Mouse (Mus musculus): ENCODE measurements at regions not wholly inside any gene's neighbourhood (a gene's known extent, or its start where the extent isn't known, plus 50 kb on each side); places are given as distances from the start of the nearest gene placed in this dataset.

DNA sequence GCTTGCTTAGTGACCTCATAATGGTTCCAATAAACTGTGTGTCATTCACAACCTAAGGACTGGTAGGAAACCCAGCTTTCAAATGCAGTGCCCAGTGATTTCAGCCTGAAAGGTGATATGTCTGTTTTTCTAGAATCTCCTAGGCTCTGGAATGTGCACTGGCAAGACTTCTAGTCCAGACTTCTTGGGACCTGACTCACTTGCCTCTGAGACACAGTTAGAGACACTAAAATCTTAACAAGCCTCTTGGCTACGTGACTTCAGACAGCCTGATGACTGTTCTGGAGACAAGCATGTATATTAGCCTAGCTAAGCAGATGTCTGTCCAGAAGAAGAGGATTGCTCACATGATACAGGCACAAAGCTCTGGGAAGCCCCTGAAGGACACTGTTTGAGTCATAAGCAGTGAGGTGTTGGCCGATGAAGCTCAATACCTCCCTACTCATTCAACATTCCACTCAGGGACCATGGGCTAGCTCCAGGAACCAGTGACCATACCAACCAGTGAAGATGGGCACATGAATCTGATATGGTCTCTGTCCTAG lies 118.9 kb downstream of the Mtx3 start:
- 82% methylated on average over 2 of the region's 2 CpGs for WGBS
- H3K27ac ChIP-seq (ENCODE audit: control insufficient read depth, insufficient read depth, low read depth, low read length, poor library complexity), result no peak overlapping the region
- no peak overlapping the region for H3K4me3 ChIP-seq (replicated peaks; ENCODE audit: control insufficient read depth, low read depth, low read length)
- no peak for TF ChIP-seq POLR2A (IDR thresholded peaks at IDR 0.05; ENCODE audit: borderline replicate concordance, control insufficient read depth, low read depth, low read length)
- TF ChIP-seq CTCF (IDR thresholded peaks at IDR 0.05; ENCODE audit: control insufficient read depth, insufficient read depth, low read length), result no peak
- H3K4me1 ChIP-seq (ENCODE audit: control insufficient read depth, insufficient read depth, low read length), result no peaks in the 10 kb centered on the region; the same call in 1 of the 2 replicates

DNA sequence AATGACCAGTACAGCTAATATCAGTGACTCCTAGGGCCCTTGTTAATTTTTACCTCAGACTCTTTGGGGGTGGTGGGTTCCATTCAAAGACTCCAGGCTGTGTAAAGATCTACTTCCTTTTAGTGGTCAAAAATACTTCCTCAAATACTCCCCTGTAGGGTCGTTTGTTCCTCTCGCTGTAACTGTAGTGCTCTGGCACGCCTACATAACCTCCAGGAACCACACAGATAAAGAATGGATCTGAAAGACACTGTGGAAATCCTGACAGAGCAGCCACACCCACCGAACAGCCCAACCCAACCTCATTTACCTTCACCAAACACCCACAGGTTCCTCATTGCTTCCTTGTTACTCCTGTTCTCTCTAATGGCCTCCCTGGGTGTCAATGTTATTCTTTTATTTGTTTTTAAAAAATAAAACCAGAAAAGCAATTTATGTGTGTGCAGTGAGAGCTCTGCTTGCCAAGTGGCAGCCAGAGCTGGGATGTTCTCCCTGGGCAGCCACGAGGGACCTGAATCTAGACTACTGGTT lies 119.7 kb downstream of the Mtx3 start:
- H3K27ac ChIP-seq (ENCODE audit: control insufficient read depth, insufficient read depth, low read depth, low read length, poor library complexity), result peak overlapping the region; percentile 25; the same call in 1 of the 2 replicates
- no peak overlapping the region for H3K4me3 ChIP-seq (replicated peaks; ENCODE audit: control insufficient read depth, low read depth, low read length)
- TF ChIP-seq POLR2A (IDR thresholded peaks at IDR 0.05; ENCODE audit: borderline replicate concordance, control insufficient read depth, low read depth, low read length) (no peak), CTCF (IDR thresholded peaks at IDR 0.05; ENCODE audit: control insufficient read depth, insufficient read depth, low read length) (no peak)
- 7% methylated on average over 5 of the region's 5 CpGs for WGBS
- H3K4me1 ChIP-seq (ENCODE audit: control insufficient read depth, insufficient read depth, low read length), result no peaks in the 10 kb centered on the region; the same call in 1 of the 2 replicates

DNA sequence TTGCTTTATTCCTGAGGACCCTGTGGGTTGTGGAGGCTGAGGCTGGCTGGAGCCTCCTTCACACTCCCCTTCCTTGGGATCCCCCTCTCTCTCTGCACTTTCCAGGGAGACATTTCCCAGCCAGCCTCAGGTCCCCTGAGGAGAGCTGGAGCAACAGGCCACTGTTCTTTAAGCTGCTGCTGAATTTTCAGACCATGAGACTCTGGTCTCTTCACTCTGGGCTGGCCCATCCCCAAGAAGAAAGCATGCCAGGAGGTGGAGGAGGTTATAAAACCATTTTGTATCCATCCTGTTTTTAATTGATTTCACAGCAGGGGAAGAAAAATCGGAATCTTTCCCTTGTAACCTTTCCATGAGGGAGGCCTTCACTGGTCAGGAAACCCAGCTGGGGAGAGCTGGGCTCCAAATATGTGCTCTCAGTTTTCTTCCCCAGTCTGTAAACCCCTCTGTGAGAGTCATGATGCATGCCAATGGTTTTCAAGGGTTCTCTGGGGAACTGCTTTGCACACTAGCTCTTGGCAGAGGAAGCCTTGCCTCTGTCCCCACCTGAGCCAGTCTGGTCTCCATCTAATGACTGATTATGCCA lies 122.6 kb downstream of the Mtx3 start:
- Histone ChIP-seq H3K4me3 (replicated peaks; ENCODE audit: control insufficient read depth, low read depth, low read length) (no peak overlapping the region), H3K4me1 (ENCODE audit: control insufficient read depth, insufficient read depth, low read length) (no peaks in the 10 kb centered on the region; the same call in 1 of the 2 replicates), H3K27ac (ENCODE audit: control insufficient read depth, insufficient read depth, low read depth, low read length, poor library complexity) (no peak overlapping the region)
- 63% methylated on average over 1 of the region's 1 CpGs for WGBS
- TF ChIP-seq POLR2A (IDR thresholded peaks at IDR 0.05; ENCODE audit: borderline replicate concordance, control insufficient read depth, low read depth, low read length) (no peak), CTCF (IDR thresholded peaks at IDR 0.05; ENCODE audit: control insufficient read depth, insufficient read depth, low read length) (no peak)

DNA sequence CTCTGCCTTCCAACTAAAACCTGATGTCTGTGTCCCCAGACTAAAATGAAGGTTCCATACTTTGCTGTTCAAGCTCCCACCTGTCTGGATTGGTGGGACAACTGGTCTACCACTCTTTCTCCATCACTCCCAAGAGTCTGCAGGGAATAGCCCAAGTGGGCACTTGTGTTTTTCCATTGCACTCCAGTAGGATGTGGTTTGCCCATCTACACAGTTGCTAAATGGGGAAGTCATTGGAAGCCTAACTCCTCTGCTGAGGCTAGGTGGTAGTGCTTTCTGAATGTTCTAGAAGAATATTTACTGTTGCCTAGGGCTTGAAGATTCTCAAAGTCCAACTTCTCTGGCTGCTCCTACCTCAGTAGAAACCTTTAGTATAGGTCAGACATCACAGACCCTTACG lies 125.0 kb downstream of the Mtx3 start:
- no peaks in the 10 kb centered on the region; the same call in 1 of the 2 replicates for H3K4me1 ChIP-seq (ENCODE audit: control insufficient read depth, insufficient read depth, low read length)
- TF ChIP-seq POLR2A (IDR thresholded peaks at IDR 0.05; ENCODE audit: borderline replicate concordance, control insufficient read depth, low read depth, low read length) (no peak), CTCF (IDR thresholded peaks at IDR 0.05; ENCODE audit: control insufficient read depth, insufficient read depth, low read length) (no peak)
- no peak overlapping the region for H3K4me3 ChIP-seq (replicated peaks; ENCODE audit: control insufficient read depth, low read depth, low read length)
- 52% methylated on average over 1 of the region's 1 CpGs for WGBS
- H3K27ac ChIP-seq (ENCODE audit: control insufficient read depth, insufficient read depth, low read depth, low read length, poor library complexity), result no peak overlapping the region

DNA sequence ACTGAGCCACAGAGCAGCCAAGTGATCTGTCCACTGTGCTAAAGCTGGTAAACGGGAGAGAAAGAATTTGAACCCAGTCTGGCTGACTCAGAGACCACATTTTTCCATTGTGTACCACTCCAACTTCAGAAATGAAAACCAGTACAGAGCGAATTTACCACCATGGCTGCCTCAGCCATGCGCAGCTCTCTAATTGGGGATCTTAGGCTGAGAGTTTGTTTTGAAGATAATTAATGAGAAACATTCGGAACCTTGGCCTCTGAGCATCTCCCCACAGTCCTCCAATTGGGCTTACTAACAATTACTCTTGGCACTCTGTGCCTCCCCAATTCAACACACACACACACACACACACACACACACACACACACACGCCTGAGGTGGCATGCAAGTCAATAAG lies 128.3 kb downstream of the Mtx3 start:
- Histone ChIP-seq H3K4me1 (ENCODE audit: control insufficient read depth, insufficient read depth, low read length) (no peaks in the 10 kb centered on the region; the same call in 1 of the 2 replicates), H3K4me3 (replicated peaks; ENCODE audit: control insufficient read depth, low read depth, low read length) (no peak overlapping the region), H3K27ac (ENCODE audit: control insufficient read depth, insufficient read depth, low read depth, low read length, poor library complexity) (no peak overlapping the region)
- 81% methylated on average over 5 of the region's 5 CpGs for WGBS
- TF ChIP-seq POLR2A (IDR thresholded peaks at IDR 0.05; ENCODE audit: borderline replicate concordance, control insufficient read depth, low read depth, low read length) (no peak), CTCF (IDR thresholded peaks at IDR 0.05; ENCODE audit: control insufficient read depth, insufficient read depth, low read length) (no peak)

DNA sequence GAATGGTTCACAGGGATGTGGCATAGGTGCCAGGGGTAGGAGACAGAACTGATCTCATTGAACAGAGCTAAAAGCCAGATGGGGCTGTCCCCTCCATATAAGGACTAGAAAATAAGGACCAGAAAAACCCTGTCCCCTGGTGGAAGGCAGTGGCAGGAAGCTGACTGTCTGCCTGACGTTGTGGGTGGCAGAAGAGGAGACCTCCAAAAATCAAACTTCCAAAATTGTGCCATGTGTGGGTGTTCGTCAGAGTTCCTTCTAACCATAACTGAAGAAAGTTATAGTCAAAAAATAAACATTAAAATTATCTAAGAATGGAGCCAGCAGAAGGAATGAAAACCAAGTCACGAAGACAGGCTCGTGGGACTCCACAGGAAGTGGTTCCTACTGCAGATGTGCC lies 129.2 kb downstream of the Mtx3 start:
- Histone ChIP-seq H3K27ac (ENCODE audit: control insufficient read depth, insufficient read depth, low read depth, low read length, poor library complexity) (no peak overlapping the region), H3K4me3 (replicated peaks; ENCODE audit: control insufficient read depth, low read depth, low read length) (no peak overlapping the region), H3K4me1 (ENCODE audit: control insufficient read depth, insufficient read depth, low read length) (no peaks in the 10 kb centered on the region; the same call in 1 of the 2 replicates)
- TF ChIP-seq POLR2A (IDR thresholded peaks at IDR 0.05; ENCODE audit: borderline replicate concordance, control insufficient read depth, low read depth, low read length), result no peak
- no peak for TF ChIP-seq CTCF (IDR thresholded peaks at IDR 0.05; ENCODE audit: control insufficient read depth, insufficient read depth, low read length)
- 23% methylated on average over 4 of the region's 4 CpGs for WGBS

DNA sequence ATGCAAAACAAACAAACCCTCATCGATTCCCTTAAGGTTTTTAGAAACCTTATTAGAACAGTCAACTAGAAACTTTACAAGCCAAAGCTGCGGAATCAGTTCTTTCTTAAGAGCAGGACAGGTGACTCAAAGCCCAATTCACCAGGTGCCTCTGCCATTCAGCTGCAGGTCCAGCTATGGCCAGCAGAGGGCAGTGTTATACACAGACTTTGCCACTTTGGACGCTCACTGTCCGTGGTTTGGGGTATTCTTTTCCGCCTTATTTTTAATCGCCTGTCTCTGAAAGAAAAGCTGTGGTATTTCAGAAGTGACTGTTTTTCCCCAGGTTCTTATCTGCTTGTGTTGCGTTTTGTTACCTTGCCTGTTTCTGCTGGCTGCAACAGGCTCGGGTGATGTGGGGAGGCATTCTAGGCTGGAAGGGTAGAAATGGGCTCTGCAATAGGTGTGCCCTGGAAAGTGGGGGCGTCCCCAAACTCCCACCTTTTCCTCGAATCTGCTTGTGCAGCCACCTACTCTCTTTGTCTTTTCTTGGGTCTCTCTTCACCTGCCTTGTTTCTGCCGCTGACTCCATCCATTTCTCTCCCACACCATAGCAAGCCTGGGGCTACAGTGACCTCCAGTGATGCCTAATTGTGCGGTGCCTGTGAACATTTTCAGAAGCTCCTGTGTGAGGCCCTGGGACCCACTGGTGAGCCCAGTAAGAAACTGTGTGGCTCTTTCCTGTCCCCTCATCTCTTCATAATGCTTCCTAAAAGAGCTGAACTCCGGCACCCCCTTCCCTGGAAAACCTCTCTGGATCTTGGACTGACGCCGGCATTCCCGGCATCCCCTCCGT lies 142.4 kb downstream of the Mtx3 start:
- 45% methylated on average over 17 of the region's 17 CpGs for WGBS
- no peak for TF ChIP-seq POLR2A (IDR thresholded peaks at IDR 0.05; ENCODE audit: borderline replicate concordance, control insufficient read depth, low read depth, low read length)
- peak; percentile 93 for TF ChIP-seq CTCF (IDR thresholded peaks at IDR 0.05; ENCODE audit: control insufficient read depth, insufficient read depth, low read length)
- no peaks in the 10 kb centered on the region for H3K4me1 ChIP-seq (ENCODE audit: control insufficient read depth, insufficient read depth, low read length)
- H3K4me3 ChIP-seq (replicated peaks; ENCODE audit: control insufficient read depth, low read depth, low read length), result no peak overlapping the region
- H3K27ac ChIP-seq (ENCODE audit: control insufficient read depth, insufficient read depth, low read depth, low read length, poor library complexity), result no peak overlapping the region

DNA sequence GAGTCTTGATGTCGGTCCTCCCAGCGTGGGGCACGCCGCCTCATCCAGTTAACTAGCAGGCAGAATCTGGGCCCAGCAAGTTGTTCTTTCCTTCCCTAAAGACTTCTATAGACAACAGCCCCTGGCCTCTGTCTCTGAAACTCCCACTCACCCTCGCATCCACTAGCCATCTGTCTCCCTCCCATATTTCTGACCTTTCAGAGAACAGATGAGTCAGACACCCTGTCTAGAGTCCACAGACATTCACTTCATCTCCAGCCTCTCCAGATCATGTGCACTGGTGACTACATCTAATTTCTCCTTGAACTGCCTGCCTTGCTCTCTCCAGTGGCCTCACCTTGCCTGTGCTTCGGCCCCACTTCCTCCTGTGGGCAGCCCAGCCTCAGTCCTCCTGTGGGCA lies 143.1 kb downstream of the Mtx3 start:
- no peak overlapping the region for H3K4me3 ChIP-seq (replicated peaks; ENCODE audit: control insufficient read depth, low read depth, low read length)
- 83% methylated on average over 6 of the region's 6 CpGs for WGBS
- H3K27ac ChIP-seq (ENCODE audit: control insufficient read depth, insufficient read depth, low read depth, low read length, poor library complexity), result no peak overlapping the region
- no peak for TF ChIP-seq POLR2A (IDR thresholded peaks at IDR 0.05; ENCODE audit: borderline replicate concordance, control insufficient read depth, low read depth, low read length)
- no peak for TF ChIP-seq CTCF (IDR thresholded peaks at IDR 0.05; ENCODE audit: control insufficient read depth, insufficient read depth, low read length)
- H3K4me1 ChIP-seq (ENCODE audit: control insufficient read depth, insufficient read depth, low read length), result no peaks in the 10 kb centered on the region

All from bone marrow, adult 2 months (tissue).